Mouse (Mus musculus) kidney, embryonic 16.5 days (tissue): ENCODE data around the gene Ptprn2. TPM values are rescaled to one million over a fixed set of nuclear protein-coding genes. Genes with fewer than 3 reads are reported as not detected.

Experiments used
- ATAC-seq: fragments of 200-750 bp; cut with Nextera tagmentation; 2 replicates; pipeline ENCODE4 v1.8.0; 2017; ENCODE audit warnings: moderate TSS enrichment; ENCODE audit not compliant: low FRiP score, low TSS enrichment
- H3K27ac ChIP-seq: fragments of 300-500 bp; sonication (generic); 2 replicates; pipeline ENCODE4 v1.5.1; 2014; ENCODE audit warnings: low read length
- H3K27me3 ChIP-seq: fragments of 300-500 bp; sonication (generic); 2 replicates; pipeline ENCODE4 v1.6.1; 2014; ENCODE audit warnings: low read length, control low read depth, mixed read lengths; ENCODE audit not compliant: insufficient read depth
- H3K36me3 ChIP-seq: fragments of 300-500 bp; sonication (generic); 2 replicates; pipeline ENCODE4 v1.6.1; 2014; ENCODE audit warnings: low read length, control low read depth, mixed read lengths; ENCODE audit not compliant: insufficient read depth
- H3K4me1 ChIP-seq: fragments of 300-500 bp; sonication (generic); 2 replicates; pipeline ENCODE4 v1.6.1; 2014; ENCODE audit warnings: low read length, control low read depth, mixed read lengths; ENCODE audit not compliant: insufficient read depth
- H3K4me2 ChIP-seq: fragments of 300-500 bp; sonication (generic); replicated peaks from 2 replicates; pipeline ENCODE4 v1.6.1; 2014; ENCODE audit warnings: low read depth, low read length
- H3K4me3 ChIP-seq: fragments of 300-500 bp; sonication (generic); 2 replicates; pipeline ENCODE4 v1.5.1; 2014; ENCODE audit warnings: mild to moderate bottlenecking, low read length
- H3K9ac ChIP-seq: fragments of 300-500 bp; sonication (generic); replicated peaks from 2 replicates; pipeline ENCODE4 v1.6.1; 2014; ENCODE audit warnings: low read length
- H3K9me3 ChIP-seq: fragments of 300-500 bp; sonication (generic); 2 replicates; pipeline ENCODE4 v1.6.1; 2016; ENCODE audit warnings: low read length, control low read depth
- WGBS: fragments of 180-500 bp; shearing (Covaris S2); extraction: QIAGEN DNeasy Blood & Tissue Kit; methylation state at CpG from one replicate; pipeline ENCODE4 v1.1.7; 2014; 5-methylcytosine and 5-hydroxymethylcytosine counted together
- polyA plus RNA-seq: library from polyadenylated mRNA; unstranded; fragments of >200 nt; fragmentation: Nextera tagmentation; extraction: Ambion mirVana; gene quantifications from 2 replicates; pipeline ENCODE4 v1.2.1, GENCODE M21; 2015

The Ptprn2 gene
- polyA plus RNA-seq, 1 experiment from 2014 or later = not detected

DNA sequence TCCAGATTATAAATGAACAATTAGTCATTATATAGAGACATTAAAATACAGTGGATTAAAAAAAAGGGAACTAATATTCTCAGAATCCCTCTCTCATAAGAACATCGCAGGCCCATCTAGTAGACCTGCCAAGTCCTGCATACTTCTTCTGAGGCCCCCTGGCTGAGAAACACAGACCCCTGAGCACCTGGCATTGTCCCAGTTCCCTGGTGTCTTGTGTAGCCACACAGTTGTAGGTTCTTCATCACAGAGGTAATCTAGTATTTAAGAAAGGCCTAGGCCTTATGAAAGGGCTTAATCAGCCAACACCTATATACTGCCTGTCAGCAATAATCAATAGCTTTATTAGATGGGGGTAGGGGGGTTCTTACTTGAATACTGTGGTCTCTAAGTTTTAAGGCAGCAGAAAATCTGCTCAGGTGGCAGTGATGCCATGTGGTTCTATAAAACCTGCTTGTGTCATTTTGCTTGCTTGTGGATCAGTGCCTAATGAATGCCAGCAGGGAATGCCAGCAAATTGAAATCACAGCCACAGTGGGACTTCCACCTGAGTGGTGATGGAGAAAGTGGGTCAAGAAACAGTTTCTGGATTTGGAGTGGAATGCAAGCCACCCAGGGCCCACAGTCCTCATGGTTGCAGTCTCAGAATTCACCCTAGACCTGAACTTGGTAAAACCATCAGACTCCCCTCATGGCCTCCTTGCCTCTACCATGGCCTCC lies 388.5 kb downstream of the Ptprn2 start:
- 86% methylated on average over 1 of the region's 1 CpGs for WGBS
- no peak for ATAC-seq

DNA sequence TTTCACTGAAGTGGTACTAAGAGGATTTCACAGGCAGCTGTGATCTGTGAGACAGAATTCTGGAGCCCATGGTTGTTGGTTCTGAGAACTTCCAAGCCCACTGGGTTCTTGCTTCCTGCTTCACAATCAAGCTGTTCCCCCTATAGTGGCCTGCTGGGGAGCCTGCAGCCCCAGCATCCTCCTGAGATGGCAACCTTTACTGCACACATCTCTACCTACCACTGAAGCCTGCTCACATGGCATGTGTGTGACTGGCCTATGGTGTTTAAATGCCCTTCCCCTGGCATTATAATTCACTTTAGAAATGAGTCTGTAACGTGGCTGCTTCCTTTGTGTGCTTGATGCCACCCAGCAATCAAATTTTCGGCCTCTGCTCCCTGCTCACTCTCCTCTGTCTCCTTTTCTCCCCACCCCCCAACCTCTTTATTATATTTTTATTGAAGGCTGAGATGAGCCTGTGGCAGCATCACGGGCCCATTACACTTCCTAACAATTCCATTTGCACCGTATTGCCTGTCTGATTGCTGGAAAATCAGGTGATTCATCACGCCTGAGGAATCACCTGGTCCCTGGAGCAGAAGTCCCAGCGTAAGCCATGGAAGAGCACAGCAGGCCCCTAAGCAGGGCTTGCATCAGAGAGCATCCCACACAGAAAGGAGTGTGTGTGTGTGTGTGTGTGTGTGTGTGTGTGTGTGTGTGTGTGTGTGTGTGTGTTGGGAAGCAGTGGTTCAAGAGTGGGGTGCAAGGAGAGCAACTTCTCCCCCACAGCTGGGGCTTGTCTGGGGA lies 402.2 kb downstream of the Ptprn2 start:
- no peak overlapping the region for H3K4me3 ChIP-seq
- no peaks in the 10 kb centered on the region for H3K4me1 ChIP-seq
- no peak overlapping the region for H3K4me2 ChIP-seq
- no peaks in the 10 kb centered on the region for H3K9me3 ChIP-seq
- WGBS = 68% methylated on average over 6 of the region's 6 CpGs
- H3K9ac ChIP-seq = no peak overlapping the region
- H3K36me3 ChIP-seq = no peaks in the 10 kb centered on the region
- no peaks in the 10 kb centered on the region for H3K27me3 ChIP-seq
- ATAC-seq = no peak
- H3K27ac ChIP-seq = no peak overlapping the region

More for the DNA sequence above, 388.5 kb downstream of the Ptprn2 start:
- no peak overlapping the region for H3K27ac ChIP-seq
- no peaks in the 10 kb centered on the region for H3K36me3 ChIP-seq
- H3K9ac ChIP-seq = no peak overlapping the region
- no peaks in the 10 kb centered on the region for H3K9me3 ChIP-seq
- H3K27me3 ChIP-seq = no peaks in the 10 kb centered on the region
- H3K4me2 ChIP-seq = no peak overlapping the region
- no peak overlapping the region for H3K4me3 ChIP-seq
- no peaks in the 10 kb centered on the region for H3K4me1 ChIP-seq

- ATAC-seq = no peak
- no peaks in the 10 kb centered on the region for H3K9me3 ChIP-seq
- H3K4me3 ChIP-seq = no peak overlapping the region
- no peaks in the 10 kb centered on the region for H3K4me1 ChIP-seq
- H3K27me3 ChIP-seq = no peaks in the 10 kb centered on the region
- no peak overlapping the region for H3K4me2 ChIP-seq
- WGBS = 76% methylated on average over 2 of the region's 2 CpGs
- no peaks in the 10 kb centered on the region for H3K36me3 ChIP-seq
- no peak overlapping the region for H3K9ac ChIP-seq
- no peak overlapping the region for H3K27ac ChIP-seq
These were observed 403.3 kb downstream of the Ptprn2 start for GRCm38 (mm10) chr12:116888856-116889255.

GRCm38 (mm10) chr12:116892584-116892983 lies 407.1 kb downstream of the Ptprn2 start:
- H3K9me3 ChIP-seq = no peaks in the 10 kb centered on the region
- H3K36me3 ChIP-seq = no peaks in the 10 kb centered on the region
- no peak overlapping the region for H3K27ac ChIP-seq
- no peak for ATAC-seq
- no peak overlapping the region for H3K4me2 ChIP-seq
- WGBS = 81% methylated on average over 8 of the region's 8 CpGs
- H3K27me3 ChIP-seq = no peaks in the 10 kb centered on the region
- no peak overlapping the region for H3K9ac ChIP-seq
- H3K4me3 ChIP-seq = no peak overlapping the region
- no peaks in the 10 kb centered on the region for H3K4me1 ChIP-seq

DNA sequence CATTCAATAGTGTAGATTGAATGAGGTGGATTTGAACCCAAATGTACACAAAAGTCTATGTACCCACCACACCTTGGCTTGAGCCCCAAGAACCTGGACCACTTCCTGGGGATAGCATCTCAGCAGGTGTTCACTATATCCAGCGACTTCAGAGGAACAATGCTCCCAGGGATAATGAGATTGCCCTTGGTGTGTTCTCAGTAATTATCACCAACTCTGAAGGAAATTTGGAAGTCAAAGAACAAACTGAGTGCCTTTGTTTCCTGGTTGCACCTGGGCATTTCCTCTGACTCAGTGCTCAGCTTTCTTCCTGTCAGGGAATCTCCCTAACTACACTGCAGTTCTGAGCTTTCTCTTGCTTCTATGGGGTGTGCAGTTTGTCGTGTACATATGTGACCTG lies 411.1 kb downstream of the Ptprn2 start:
- Histone ChIP-seq H3K9me3 (no peaks in the 10 kb centered on the region), H3K9ac (no peak overlapping the region), H3K36me3 (no peaks in the 10 kb centered on the region), H3K4me1 (no peaks in the 10 kb centered on the region), H3K27me3 (no peaks in the 10 kb centered on the region), H3K4me2 (no peak overlapping the region), H3K4me3 (no peak overlapping the region), H3K27ac (no peak overlapping the region)
- ATAC-seq = no peak
- WGBS = 57% methylated on average over 2 of the region's 2 CpGs

DNA sequence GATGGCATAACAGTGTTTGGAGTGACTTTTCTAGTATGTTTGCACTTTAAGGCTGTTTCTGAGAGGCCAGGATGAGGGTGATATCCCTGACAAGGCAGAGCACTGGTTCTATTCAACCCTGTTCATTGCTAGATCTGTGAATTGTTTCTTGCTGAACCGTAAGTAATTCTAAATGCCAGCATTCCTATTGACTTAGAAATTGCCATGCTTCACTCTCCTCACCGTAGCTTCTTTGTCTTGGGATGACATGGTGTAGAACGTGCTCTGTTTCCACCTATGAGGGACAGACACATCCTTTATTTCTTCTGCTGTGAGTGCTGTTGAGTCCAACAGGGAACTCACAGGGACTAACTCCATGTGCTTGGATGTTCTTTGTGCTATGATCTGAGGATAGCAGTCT lies 416.3 kb downstream of the Ptprn2 start:
- no peak overlapping the region for H3K4me3 ChIP-seq
- no peaks in the 10 kb centered on the region for H3K4me1 ChIP-seq
- no peaks in the 10 kb centered on the region for H3K36me3 ChIP-seq
- H3K27ac ChIP-seq = no peak overlapping the region
- H3K27me3 ChIP-seq = no peaks in the 10 kb centered on the region
- H3K9me3 ChIP-seq = no peaks in the 10 kb centered on the region
- no peak overlapping the region for H3K4me2 ChIP-seq
- H3K9ac ChIP-seq = no peak overlapping the region
- ATAC-seq = no peak
- WGBS = 84% methylated on average over 3 of the region's 3 CpGs

- Histone ChIP-seq H3K27ac (no peak overlapping the region), H3K36me3 (no peaks in the 10 kb centered on the region), H3K4me3 (no peak overlapping the region), H3K4me1 (no peaks in the 10 kb centered on the region), H3K9me3 (no peaks in the 10 kb centered on the region), H3K9ac (no peak overlapping the region), H3K27me3 (no peaks in the 10 kb centered on the region), H3K4me2 (no peak overlapping the region)
- 39% methylated on average over 1 of the region's 1 CpGs for WGBS
- ATAC-seq = no peak
These were observed 421.9 kb downstream of the Ptprn2 start for GRCm38 (mm10) chr12:116907424-116907823.

DNA sequence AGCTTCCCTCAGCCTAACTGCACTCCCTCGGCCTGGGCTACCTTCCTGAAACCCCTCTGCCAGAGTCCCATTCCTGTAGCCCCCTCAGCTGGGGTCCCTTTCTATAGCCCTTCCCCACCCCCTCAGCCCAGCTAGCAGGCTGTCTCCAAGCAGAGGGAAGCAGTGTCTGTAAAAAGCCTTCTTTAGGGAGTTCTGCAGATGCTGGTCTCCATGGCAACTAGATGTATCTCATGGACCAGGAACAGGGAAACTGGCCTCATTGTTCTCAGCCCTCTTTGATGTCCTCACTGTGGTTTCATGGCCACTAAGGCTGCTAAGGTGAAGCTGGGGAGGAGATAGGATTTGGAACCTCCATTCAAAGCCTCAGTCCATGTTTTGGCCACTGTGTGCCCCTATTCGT lies 423.1 kb downstream of the Ptprn2 start:
- Histone ChIP-seq H3K4me2 (no peak overlapping the region), H3K4me3 (no peak overlapping the region), H3K27me3 (no peaks in the 10 kb centered on the region), H3K9ac (no peak overlapping the region), H3K36me3 (no peaks in the 10 kb centered on the region), H3K4me1 (no peaks in the 10 kb centered on the region), H3K9me3 (no peaks in the 10 kb centered on the region), H3K27ac (no peak overlapping the region)
- WGBS = 50% methylated on average over 2 of the region's 2 CpGs
- ATAC-seq = 0 out of 2 replicates have a peak, but pooled peaks have one; percentile 23

DNA sequence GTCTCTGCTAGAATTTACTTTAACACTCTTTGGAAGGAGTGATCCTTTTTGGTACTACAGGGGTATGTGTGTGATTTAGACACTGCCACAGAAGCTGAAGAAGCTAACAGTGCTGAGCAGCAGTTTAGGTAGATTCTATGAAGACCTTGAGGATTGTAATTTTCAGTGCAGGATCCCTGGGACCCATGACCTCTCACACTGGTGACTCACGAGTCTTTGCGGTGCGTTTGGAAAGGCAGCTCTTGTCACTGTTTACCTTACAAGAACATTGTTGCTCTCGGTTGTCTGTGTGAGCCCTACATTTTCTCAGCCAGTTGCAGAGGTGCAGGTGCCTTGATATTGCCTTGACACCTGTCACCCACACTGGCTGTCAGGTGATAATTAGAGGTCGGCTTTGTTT lies 431.3 kb downstream of the Ptprn2 start:
- no peak for ATAC-seq
- 63% methylated on average over 5 of the region's 5 CpGs for WGBS
- no peak overlapping the region for H3K9ac ChIP-seq

GRCm38 (mm10) chr12:116919185-116919584 lies 433.7 kb downstream of the Ptprn2 start:
- ATAC-seq = no peak
- Histone ChIP-seq H3K4me1 (no peaks in the 10 kb centered on the region), H3K4me3 (no peak overlapping the region), H3K36me3 (no peaks in the 10 kb centered on the region), H3K9me3 (no peaks in the 10 kb centered on the region), H3K9ac (no peak overlapping the region), H3K4me2 (no peak overlapping the region), H3K27me3 (no peaks in the 10 kb centered on the region), H3K27ac (no peak overlapping the region)
- 74% methylated on average over 6 of the region's 6 CpGs for WGBS

More for the DNA sequence above, 431.3 kb downstream of the Ptprn2 start:
- Histone ChIP-seq H3K27me3 (no peaks in the 10 kb centered on the region), H3K4me2 (no peak overlapping the region), H3K4me1 (no peaks in the 10 kb centered on the region), H3K9me3 (no peaks in the 10 kb centered on the region), H3K27ac (no peak overlapping the region), H3K36me3 (no peaks in the 10 kb centered on the region), H3K4me3 (no peak overlapping the region)
